Mouse (Mus musculus) lung, adult 2 months (tissue): ENCODE results near the gene Fbxo42. TPM values are rescaled to one million over a fixed set of nuclear protein-coding genes. Genes with fewer than 3 reads are reported as not detected.

Experiments
- DNase-seq: peaks from one replicate; pipeline ENCODE4 v3.0.0; 2022
- H3K4me1 ChIP-seq: fragments of 200-500 bp; 2 replicates; pipeline ENCODE4 v1.6.1; 2011; ENCODE audit warnings: low read length; ENCODE audit not compliant: control insufficient read depth, insufficient read depth
- H3K4me3 ChIP-seq: fragments of 200-500 bp; replicated peaks from 2 replicates; pipeline ENCODE3; 2011; ENCODE audit warnings: low read depth, mild to moderate bottlenecking, control low read depth, low read length; ENCODE audit errors: extremely low read depth
- CTCF ChIP-seq: fragments of 200-500 bp; IDR thresholded peaks from 2 replicates; pipeline ENCODE4 v1.5.1; 2011; ENCODE audit warnings: mild to moderate bottlenecking, low read length, control low read depth; ENCODE audit not compliant: insufficient read depth
- POLR2A ChIP-seq: fragments of 200-500 bp; IDR thresholded peaks from 2 replicates; pipeline ENCODE4 v1.6.1; 2011; ENCODE audit warnings: low read depth, mild to moderate bottlenecking, control low read depth, low read length, borderline replicate concordance; ENCODE audit errors: extremely low read depth
- WGBS: fragments of 180-500 bp; shearing (Covaris S2); methylation state at CpG from one replicate; pipeline ENCODE4 v1.1.7; 2018; 5-methylcytosine and 5-hydroxymethylcytosine counted together
- polyA plus RNA-seq: library from polyadenylated mRNA; depleted of rRNA; stranded (reverse); fragments of >200 nt; gene quantifications from 2 replicates; pipeline ENCODE4 v1.2.3, GENCODE M21; 2012; rRNA removed

The Fbxo42 gene
- 13.8 and 14.2 TPM in 2 replicates for polyA plus RNA-seq

DNA sequence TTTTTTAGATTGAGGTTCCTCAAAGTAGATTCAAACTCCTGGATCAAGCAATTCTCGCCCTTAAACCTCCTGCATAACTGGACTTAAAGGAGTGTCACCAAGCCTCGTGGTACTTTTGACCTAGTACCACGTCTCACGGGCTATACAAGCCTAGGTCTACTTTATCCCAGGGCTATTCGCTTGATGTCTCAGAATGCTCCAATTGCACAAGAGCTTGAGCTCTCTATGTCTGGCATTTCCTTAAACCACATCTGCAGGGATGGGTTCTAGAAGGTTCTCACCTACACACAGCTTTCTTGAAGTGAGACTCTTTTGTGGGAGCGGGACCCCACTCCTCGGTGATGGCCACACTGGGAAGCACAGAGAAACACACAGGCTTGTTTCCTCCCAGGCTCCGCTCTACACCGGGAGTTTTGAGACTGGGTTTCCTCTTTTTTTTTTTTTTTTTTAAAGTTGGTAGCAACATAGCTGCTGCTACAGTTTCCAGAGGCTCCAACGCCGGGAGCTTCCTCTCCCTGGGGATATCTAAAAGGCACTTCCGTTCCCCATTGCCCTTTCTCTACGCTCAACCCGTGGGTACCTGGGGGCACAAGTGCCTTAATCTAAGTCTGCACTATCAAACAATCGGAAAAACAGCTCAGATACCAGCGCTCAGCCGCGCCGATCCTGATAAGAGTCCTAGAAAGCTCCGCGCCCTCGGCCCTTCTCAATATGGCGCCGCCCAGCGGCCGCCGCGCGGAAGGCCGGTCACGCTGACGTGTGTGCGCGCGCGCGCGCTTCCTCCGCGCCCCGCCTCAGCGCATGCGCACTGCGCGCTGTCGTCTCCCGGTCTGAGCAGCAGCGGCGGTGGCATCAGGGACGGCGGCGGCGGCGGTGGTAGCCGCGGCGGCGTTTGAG is at the start of gene Fbxo42:
Fbxo42 (plus strand) TSS at position 802 of the 897 bp plus-strand sequence.
- peak; percentile 36 for TF ChIP-seq CTCF
- TF ChIP-seq POLR2A = peak; percentile 77; the same call in 1 of the 2 replicates
- Histone ChIP-seq H3K4me3 (peak within 1 kb of the TSS; percentile 85), H3K4me1 (peaks cover 7% of the 10 kb centered on the region)
- peak; percentile 95 for DNase-seq
- 3% methylated on average over 58 of the region's 58 CpGs for WGBS

DNA sequence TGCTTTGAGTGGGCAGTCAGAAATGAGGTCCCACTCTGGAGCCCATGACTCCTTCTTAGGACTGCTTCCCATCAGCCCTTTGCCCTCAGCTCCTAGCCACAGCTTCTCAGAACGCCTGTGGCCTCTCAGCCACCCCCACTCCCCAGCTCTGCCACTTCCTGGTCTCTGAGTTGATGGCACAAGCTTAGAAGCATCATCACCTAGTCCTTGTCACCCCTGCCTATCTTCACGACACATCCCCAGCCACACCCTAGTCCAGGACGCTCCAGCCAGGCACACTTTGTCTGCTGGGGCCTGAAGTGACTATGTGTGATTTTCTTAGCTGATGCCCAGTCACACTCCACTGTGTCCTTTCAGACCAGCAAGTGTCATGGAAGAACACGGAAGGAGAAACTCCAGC is 48.8 kb upstream of the Fbxo42 start:
- no peak overlapping the region for H3K4me3 ChIP-seq
- 46% methylated on average over 4 of the region's 4 CpGs for WGBS
- no peak for DNase-seq
- TF ChIP-seq POLR2A (no peak), CTCF (no peak)
- H3K4me1 ChIP-seq = no peaks in the 10 kb centered on the region

- DNase-seq = no peak
- WGBS = 74% methylated on average over 5 of the region's 5 CpGs
- Histone ChIP-seq H3K4me3 (no peak overlapping the region), H3K4me1 (no peaks in the 10 kb centered on the region)
- TF ChIP-seq POLR2A = no peak
- no peak for TF ChIP-seq CTCF
Observed at GRCm38 (mm10) chr4:141099956-141100355, 47.8 kb upstream of the Fbxo42 start.

GRCm38 (mm10) chr4:141101291-141101690 is 46.4 kb upstream of the Fbxo42 start:
- WGBS = 93% methylated on average over 9 of the region's 9 CpGs
- no peak overlapping the region for H3K4me3 ChIP-seq
- DNase-seq = no peak
- H3K4me1 ChIP-seq = no peaks in the 10 kb centered on the region
- no peak for TF ChIP-seq CTCF

DNA sequence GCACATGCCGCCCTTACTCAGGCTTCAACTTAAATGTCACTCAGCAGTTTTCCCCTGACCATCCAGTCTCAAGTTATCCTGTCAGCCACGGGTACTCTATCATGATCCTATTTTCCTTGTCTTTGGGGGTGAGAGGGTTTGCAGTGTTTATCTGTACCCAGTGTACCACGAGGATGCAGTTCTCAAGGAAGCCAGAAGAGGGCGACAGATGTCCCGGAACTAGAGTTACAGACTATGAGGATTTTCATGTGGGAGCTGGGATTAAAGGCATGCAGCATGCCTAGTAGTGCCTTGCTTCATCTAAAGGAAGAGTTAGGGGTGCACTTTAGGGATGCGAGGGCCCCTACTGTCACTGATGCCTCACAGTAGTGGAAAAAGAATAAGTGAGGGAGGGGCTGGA is 45.9 kb upstream of the Fbxo42 start:
- DNase-seq = peak; percentile 37
- no peaks in the 10 kb centered on the region for H3K4me1 ChIP-seq
- TF ChIP-seq CTCF (no peak), POLR2A (no peak)
- WGBS = 66% methylated on average over 6 of the region's 6 CpGs
- H3K4me3 ChIP-seq = no peak overlapping the region

- H3K4me1 ChIP-seq = no peaks in the 10 kb centered on the region
- 84% methylated on average over 16 of the region's 16 CpGs for WGBS
- H3K4me3 ChIP-seq = no peak overlapping the region
- TF ChIP-seq POLR2A = no peak
- TF ChIP-seq CTCF = no peak
- no peak for DNase-seq
Observed at GRCm38 (mm10) chr4:141106526-141107183, 41.1 kb upstream of the Fbxo42 start.

GRCm38 (mm10) chr4:141108196-141108732 is 39.4 kb upstream of the Fbxo42 start:
- TF ChIP-seq POLR2A (no peak), CTCF (no peak)
- Histone ChIP-seq H3K4me1 (no peaks in the 10 kb centered on the region), H3K4me3 (no peak overlapping the region)
- WGBS = 30% methylated on average over 10 of the region's 10 CpGs
- no peak for DNase-seq

GRCm38 (mm10) chr4:141113831-141114230 is 33.9 kb upstream of the Fbxo42 start:
- peaks cover 4% of the 10 kb centered on the region for H3K4me1 ChIP-seq
- no peak for DNase-seq
- no peak for TF ChIP-seq POLR2A
- no peak for TF ChIP-seq CTCF
- H3K4me3 ChIP-seq = no peak overlapping the region
- 66% methylated on average over 7 of the region's 7 CpGs for WGBS

DNA sequence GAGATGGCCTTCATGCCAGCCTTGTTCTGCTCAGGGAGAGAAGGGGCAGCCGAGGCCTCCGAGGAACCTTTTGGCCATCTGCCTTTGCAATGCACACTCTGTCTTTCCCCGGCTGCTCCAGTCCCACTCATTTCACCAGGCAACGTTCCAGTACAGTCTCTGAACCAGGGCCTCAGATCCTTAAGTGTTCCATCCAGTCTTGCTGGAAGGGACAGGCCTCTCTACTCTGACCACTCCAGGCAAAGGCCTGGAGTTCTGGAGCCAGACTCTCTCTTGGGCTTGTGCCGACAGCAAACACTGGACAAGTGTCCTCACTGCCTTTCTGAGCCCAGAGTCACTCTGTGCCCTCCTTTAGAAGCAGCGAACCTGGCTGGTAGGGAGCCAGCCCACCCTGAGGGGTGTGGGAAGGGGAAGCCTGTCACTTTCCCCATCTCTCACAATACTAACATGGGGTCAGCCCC is 33.2 kb upstream of the Fbxo42 start:
- H3K4me3 ChIP-seq = no peak overlapping the region
- peaks cover 4% of the 10 kb centered on the region for H3K4me1 ChIP-seq
- 59% methylated on average over 6 of the region's 6 CpGs for WGBS
- TF ChIP-seq CTCF = no peak
- TF ChIP-seq POLR2A = no peak
- peak; percentile 53 for DNase-seq
